Mouse (Mus musculus): ENCODE data around the gene Hepacam.

Gene Hepacam

GRCm38 (mm10) chr9:37384284-37385182 is 17.4 kb downstream of the Hepacam start:
- DNase-seq = no peak

- DNase-seq = no peak
Measured at GRCm38 (mm10) chr9:37390891-37391290, 23.7 kb downstream of the Hepacam start.

DNA sequence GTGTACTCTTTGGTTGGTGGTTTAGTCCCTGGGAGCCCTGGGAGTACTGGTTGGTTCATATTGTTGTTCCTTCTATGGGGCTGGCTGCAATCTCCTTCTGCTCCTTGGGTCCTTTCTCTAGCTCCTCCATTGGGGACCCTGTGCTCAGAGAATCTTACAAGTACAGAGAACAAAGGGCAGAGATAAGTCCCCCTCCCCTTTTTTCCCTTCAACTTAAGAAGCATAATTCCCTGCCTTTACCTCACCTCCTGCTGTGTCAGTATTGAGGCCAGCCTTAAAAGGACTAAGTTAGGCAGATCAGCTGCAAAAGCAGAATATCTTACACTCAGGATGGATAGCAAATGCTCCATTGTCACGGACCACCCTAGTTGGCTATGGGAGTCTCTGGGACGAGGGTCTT is 24.9 kb downstream of the Hepacam start:
- no peak for DNase-seq

DNA sequence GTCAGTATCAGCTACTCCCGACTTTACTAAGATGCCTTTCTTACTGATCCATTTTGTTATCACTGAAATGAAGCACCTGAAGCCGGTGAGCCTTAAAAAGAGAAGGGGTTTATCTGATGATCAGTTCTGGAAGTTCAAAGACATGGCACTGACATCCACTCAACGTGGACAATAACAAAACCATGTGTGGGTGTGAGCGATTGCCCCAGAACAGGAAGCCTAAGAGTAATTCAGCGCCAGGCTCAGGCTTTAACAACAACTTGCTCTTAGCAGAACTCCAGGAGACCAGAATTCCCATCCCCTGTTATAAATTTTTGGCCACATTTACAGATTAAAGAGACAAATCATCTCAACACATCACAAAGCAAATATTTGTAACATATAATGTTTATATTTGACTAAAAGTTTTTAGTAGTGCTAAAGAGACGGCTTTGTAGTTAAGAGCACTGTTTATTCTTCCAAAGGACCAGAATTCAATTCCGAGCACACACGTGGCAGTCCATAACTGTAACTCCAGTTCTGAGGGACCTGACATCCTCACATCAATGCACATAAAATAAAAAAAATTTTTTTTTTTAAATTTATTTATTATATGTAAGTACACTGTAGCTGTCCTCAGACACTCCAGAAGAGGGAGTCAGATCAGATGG is 26.5 kb downstream of the Hepacam start:
- no peak for DNase-seq

- DNase-seq = peak; percentile 65
Measured at GRCm38 (mm10) chr9:37400585-37400984, 33.4 kb downstream of the Hepacam start.

- DNase-seq = peak; percentile 73
Measured at GRCm38 (mm10) chr9:37401802-37402201, 34.7 kb downstream of the Hepacam start, which contains the start of gene Robo4. Gene Robo4, plus strand, starts transcription at chr9:37401897.

DNA sequence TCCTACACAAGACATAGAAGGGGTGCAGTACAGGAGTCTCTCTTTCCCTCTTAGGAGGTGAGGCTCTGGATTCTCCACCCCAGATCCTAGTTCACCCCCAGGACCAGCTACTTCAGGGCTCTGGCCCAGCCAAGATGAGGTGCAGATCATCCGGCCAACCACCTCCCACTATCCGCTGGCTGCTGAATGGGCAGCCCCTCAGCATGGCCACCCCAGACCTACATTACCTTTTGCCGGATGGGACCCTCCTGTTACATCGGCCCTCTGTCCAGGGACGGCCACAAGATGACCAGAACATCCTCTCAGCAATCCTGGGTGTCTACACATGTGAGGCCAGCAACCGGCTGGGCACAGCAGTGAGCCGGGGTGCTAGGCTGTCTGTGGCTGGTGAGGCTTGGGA is 35.4 kb downstream of the Hepacam start:
- no peak for DNase-seq

GRCm38 (mm10) chr9:37403011-37403410 is 35.9 kb downstream of the Hepacam start:
- DNase-seq = no peak

DNA sequence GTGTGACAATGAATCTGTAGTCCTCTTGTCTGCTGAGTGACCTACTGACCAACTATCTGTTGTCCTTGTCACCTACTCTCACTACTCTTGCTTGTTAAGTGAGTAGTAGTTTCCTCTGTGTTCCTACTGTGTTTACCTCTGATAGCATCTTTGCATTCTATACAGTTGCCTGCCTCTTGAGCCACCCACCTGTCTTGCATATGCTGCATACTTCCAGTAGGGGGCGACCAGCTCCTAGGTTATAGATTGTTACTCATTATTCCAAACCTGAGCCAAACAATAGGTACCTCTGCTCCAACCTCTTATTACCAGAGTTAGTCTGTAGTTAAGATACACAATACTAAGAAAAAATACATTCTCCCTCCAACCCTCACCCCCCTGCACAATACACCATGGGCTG is 39.2 kb downstream of the Hepacam start:
- DNase-seq = peak; percentile 49

- no peak for DNase-seq
Measured at GRCm38 (mm10) chr9:37407850-37408502, 40.8 kb downstream of the Hepacam start.

DNA sequence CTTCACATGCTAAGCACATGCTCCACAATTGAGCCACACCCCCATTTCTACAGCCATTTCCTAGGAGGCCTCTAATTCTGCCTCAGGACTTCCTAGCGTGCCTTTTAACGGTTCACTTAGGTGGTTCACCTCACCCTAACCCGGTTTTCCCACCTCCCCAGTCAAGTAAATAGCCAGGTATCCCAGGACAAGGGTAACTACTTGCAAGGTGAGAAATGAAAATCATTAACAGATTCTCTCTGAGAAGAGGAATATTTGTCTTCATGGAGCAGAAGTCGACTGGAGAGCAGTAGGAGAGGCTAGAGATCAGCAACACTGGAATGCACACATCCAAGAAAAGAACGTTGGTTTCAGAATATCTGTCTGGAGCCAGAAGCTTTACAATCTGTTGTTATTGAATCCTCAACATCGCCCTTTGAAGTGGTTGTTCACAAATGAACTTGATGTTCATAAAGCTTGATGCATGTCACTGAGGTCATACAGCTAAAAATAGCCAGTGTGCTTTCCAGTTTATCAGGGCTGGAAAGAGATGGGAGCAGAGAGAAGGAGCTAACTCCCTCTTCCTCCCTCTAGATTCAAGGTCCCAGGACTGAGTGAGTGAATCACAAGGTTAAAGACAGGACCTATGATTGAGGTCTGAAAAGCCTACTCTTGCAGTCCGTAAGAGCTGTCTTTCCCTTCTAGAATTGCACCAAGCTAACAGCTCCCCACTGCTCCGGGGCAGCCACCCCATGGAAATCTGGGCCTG is 42.7 kb downstream of the Hepacam start:
- peak; percentile 38 for DNase-seq

DNA sequence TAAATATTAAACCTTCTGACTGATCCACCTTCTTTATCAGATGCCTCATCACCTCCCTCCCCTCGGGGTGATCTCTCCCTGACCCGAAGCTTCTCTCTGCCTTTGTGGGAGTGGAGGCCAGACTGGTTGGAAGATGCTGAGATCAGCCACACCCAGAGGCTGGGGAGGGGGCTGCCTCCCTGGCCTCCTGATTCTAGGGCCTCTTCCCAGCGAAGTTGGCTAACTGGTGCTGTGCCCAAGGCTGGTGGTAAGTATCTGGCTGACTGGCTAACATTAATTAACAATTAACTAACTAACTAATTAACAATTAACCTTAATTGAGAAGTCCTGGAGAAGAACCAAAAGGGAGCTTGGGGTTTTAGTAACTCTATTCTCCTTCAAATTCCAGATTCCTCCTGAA is 45.8 kb downstream of the Hepacam start:
- peak; percentile 57 for DNase-seq

DNA sequence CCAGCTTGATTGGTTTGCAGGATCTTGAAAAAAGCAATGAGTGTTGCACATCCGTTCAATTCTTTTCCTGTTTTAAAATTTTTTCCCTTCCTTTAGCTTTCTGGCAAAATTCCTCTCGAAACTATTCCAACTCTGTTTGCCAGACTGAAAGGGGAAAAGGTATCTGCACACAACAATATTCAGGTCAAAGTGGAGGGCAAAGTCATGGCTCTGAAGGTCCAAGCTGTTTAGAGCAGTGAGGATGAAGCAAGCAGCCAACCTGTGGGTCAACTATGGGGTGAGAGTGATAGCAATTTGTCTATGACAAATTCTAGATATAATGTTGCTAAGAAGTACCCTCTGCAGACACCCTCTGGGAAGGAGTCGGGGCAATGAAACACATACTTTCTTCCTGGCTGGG is 47.5 kb downstream of the Hepacam start:
- no peak for DNase-seq

GRCm38 (mm10) chr9:37418791-37419190 is 51.6 kb downstream of the Hepacam start:
- DNase-seq = no peak

- DNase-seq = peak; percentile 80
Measured at GRCm38 (mm10) chr9:37420676-37421075, 53.5 kb downstream of the Hepacam start.

- no peak for DNase-seq
Measured at GRCm38 (mm10) chr9:37421239-37421638, 54.1 kb downstream of the Hepacam start.

DNA sequence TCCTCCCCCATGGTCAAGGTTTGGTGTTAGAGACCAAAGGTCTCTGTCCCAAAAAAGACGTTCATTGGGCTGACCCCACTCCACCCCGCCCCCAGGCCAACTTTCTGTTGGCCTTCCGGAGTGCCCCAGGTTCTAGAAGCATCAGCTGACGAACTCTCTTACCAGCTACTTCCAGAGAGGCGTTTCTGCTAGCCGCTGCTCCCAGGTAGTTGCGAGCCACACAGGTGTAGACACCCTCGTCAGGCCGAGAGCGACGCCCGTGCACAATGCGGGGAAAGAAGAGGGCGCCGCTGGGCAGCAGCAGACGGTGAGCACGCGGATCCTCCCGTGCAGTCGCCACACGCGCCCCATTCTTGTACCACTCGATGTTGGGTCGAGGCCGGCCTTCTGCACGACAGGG is 62.2 kb downstream of the Hepacam start:
- DNase-seq = no peak

- peak; percentile 90 for DNase-seq
Measured at GRCm38 (mm10) chr9:37430582-37430981, 63.4 kb downstream of the Hepacam start.

- DNase-seq = peak; percentile 86
Measured at GRCm38 (mm10) chr9:37432026-37432666, 65.0 kb downstream of the Hepacam start.

- DNase-seq = no peak
Measured at GRCm38 (mm10) chr9:37432720-37433421, 65.7 kb downstream of the Hepacam start, which contains the start of gene Robo3. Gene Robo3, minus strand, starts transcription at chr9:37433246.

DNA sequence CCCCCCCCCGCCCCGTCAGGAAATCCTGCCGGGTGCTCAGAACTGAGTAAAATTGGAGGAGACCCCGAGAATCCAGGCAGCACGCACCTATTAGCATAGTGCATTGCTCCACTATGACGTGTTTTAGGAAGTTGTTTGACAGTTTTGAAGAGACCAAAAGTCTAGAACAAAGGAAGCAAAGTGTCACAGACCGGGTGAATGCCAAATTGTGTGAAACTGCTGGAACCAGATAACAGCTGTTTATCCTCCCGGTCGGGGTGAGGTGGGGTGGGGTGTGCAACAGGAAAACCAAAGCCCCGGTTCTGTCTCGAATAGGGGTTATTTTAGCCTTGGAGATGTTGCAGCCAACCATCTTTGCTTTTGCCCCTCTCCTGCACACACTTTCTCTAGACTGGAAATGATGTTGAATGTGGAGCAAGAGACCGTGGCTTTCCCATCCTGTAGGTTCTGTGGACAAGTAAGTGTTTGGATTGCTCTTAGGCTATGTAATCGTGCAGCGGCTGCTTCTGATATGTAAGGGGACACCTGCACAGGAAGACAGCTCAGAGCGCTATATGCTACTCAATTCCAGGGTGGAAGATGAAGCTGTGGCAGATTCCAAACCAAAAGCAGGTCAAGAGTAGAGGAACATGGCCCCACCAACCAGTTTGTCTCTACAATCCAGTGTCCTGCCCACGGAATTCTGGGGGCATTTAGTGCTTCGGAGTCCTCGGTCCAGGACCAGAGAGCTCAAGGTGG is 66.8 kb downstream of the Hepacam start:
- peak; percentile 51 for DNase-seq

All from kidney, adult 9 months (tissue).